ENCODE assay signal across 8 mouse cellular contexts in the genomic region with DNA sequence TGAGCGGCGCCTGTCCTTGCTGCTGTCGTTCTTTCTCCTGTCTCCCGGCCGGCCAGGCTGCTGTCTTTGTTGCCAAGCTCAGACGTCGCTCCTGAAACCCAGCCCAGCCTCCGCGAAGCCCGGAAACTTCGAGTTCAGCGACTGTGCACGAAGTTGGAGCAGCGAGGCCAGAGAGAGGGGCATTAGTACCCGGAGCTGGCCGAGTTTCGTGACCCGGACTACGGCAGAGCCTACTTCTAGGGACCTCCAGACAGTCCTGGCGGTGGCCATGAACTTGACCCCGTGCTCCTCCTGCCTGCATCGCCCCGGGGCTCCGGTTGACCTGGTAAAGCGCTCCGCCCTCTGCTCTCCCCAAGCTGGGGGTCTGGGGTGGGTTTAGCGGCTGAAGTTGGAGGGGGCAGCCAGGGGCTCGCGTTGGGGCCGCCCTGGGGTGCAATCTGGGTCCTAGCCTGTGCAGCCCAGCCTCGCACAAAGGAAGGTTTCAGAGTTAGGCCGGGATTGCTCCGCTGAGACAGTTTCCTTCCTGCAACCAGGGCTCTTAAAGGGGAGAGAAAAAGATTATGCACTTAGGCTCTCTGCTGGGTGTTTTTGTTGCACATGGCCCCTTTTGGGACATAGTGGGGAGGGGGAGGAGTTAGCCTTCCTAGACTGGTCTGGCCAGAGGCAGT.
DNase-seq lines count a peak whose midpoint lies in the region; ATAC-seq lines count a peak whose summit lies in the region.

No protein-coding gene starts in this region.

- under 1% methylated on average over 33 of the region's 33 CpGs for WGBS in intestine, embryonic 14.5 days
- WGBS in liver, embryonic 16.5 days (ENCODE audit: insufficient replicate concordance), result 2% methylated on average over 33 of the region's 33 CpGs
- 2% methylated on average over 33 of the region's 33 CpGs for WGBS in neural tube, embryonic 11.5 days

- peak overlapping the region; percentile 51 for H3K4me3 ChIP-seq in intestine, embryonic 14.5 days (ENCODE audit: low read depth, low read length)
- H3K4me3 ChIP-seq in liver, embryonic 16.5 days (ENCODE audit: low read depth, low read length), result peak overlapping the region; percentile 43
- H3K4me3 ChIP-seq in neural tube, embryonic 11.5 days (ENCODE audit: low read depth, low read length), result peak overlapping the region; percentile 35

- H3K9me3 ChIP-seq in intestine, embryonic 14.5 days (ENCODE audit: control insufficient read depth, low read length), result no peaks in the 10 kb centered on the region
- no peaks in the 10 kb centered on the region for H3K9me3 ChIP-seq in liver, embryonic 16.5 days (replicated peaks; ENCODE audit: control insufficient read depth, low read length)
- no peaks in the 10 kb centered on the region for H3K9me3 ChIP-seq in neural tube, embryonic 11.5 days (ENCODE audit: control insufficient read depth, low read length)

- ATAC-seq in granulocyte monocyte progenitor cell, adult 5-6 weeks (replicated peaks; ENCODE audit: poor library complexity, severe bottlenecking), result peak; percentile 44
- ATAC-seq in intestine, embryonic 14.5 days (replicated peaks; ENCODE audit: low FRiP score, low TSS enrichment, low read depth), result peak; percentile 51; the same call in 1 of the 2 replicates
- 0 out of 2 replicates have a peak, but pooled peaks have one; percentile 11 for ATAC-seq in liver, embryonic 16.5 days (ENCODE audit: low read depth)
- ATAC-seq in neural tube, embryonic 11.5 days (ENCODE audit: insufficient read depth, low FRiP score, low TSS enrichment), result peak; percentile 63; the same call in 1 of the 2 replicates

- no peaks in the 10 kb centered on the region for H3K36me3 ChIP-seq in intestine, embryonic 14.5 days (ENCODE audit: control insufficient read depth, insufficient read depth, low read length)
- no peaks in the 10 kb centered on the region for H3K36me3 ChIP-seq in liver, embryonic 16.5 days (ENCODE audit: control insufficient read depth, insufficient read depth)
- H3K36me3 ChIP-seq in neural tube, embryonic 11.5 days (ENCODE audit: control insufficient read depth, insufficient read depth, low read length), result no peaks in the 10 kb centered on the region

- H3K4me1 ChIP-seq in intestine, embryonic 14.5 days (replicated peaks; ENCODE audit: control insufficient read depth, insufficient read depth, low read length), result peaks cover 10% of the 10 kb centered on the region
- no peaks in the 10 kb centered on the region; the same call in 1 of the 2 replicates for H3K4me1 ChIP-seq in liver, embryonic 16.5 days (ENCODE audit: control insufficient read depth, low read depth, low read length)
- H3K4me1 ChIP-seq in neural tube, embryonic 11.5 days (ENCODE audit: control insufficient read depth, insufficient read depth, low read length), result 0 out of 2 replicates have a peak, but pooled peaks cover 11% of the 10 kb centered on the region

- peak overlapping the region; percentile 82 for H3K4me2 ChIP-seq in intestine, embryonic 14.5 days (ENCODE audit: low read length)
- H3K4me2 ChIP-seq in liver, embryonic 16.5 days (ENCODE audit: low read depth, low read length), result peak overlapping the region; percentile 29
- peak overlapping the region; percentile 66 for H3K4me2 ChIP-seq in neural tube, embryonic 11.5 days (ENCODE audit: low read depth)

- DNase-seq in cerebellum, postnatal 10 days, result peak; percentile 78 to 82
- no peak for DNase-seq in cerebellum, adult 11 months
- DNase-seq in cerebellum, postnatal 14 days, result peak; percentile 67 to 69
- peak; percentile 81 for DNase-seq in intestine, embryonic 14.5 days (ENCODE audit: low spot score)
- DNase-seq in neural tube, embryonic 11.5 days (ENCODE audit: low spot score), result peak; percentile 64
- peak; percentile 72 to 75 for DNase-seq in thymus, postnatal 36 days

- no peaks in the 10 kb centered on the region; the same call in 1 of the 2 replicates for H3K27me3 ChIP-seq in intestine, embryonic 14.5 days (replicated peaks; ENCODE audit: control insufficient read depth, insufficient read depth, low read length)
- H3K27me3 ChIP-seq in liver, embryonic 16.5 days (ENCODE audit: control insufficient read depth, insufficient read depth, low read depth, low read length), result peaks cover 23% of the 10 kb centered on the region
- peaks cover 57% of the 10 kb centered on the region for H3K27me3 ChIP-seq in neural tube, embryonic 11.5 days (ENCODE audit: control insufficient read depth, insufficient read depth, low read length)

- H3K9ac ChIP-seq in intestine, embryonic 14.5 days (ENCODE audit: low read length), result peak overlapping the region; percentile 83
- H3K9ac ChIP-seq in liver, embryonic 16.5 days (ENCODE audit: low read depth, low read length), result peak overlapping the region; percentile 48
- peak overlapping the region; percentile 80 for H3K9ac ChIP-seq in neural tube, embryonic 11.5 days (ENCODE audit: low read length)

- H3K27ac ChIP-seq in intestine, embryonic 14.5 days (ENCODE audit: low read depth), result peak overlapping the region; percentile 83
- H3K27ac ChIP-seq in liver, embryonic 16.5 days (ENCODE audit: low read length), result no peak overlapping the region
- 0 out of 2 replicates have a peak overlapping the region, but pooled peaks have one; percentile 62 for H3K27ac ChIP-seq in neural tube, embryonic 11.5 days (ENCODE audit: low read depth, low read length)

Comparison
In these comparisons a context has a peak if more than half of its experiments do, and no peak if none do; other contexts are left out.
1. ATAC-seq: peak in every context shown above with its lines; median percentile 63 in neural tube, embryonic 11.5 days; 51 in intestine, embryonic 14.5 days; 44 in granulocyte monocyte progenitor cell, adult 5-6 weeks; 11 in liver, embryonic 16.5 days.
2. H3K4me2 ChIP-seq: peak in every context shown above with its lines; median percentile 82 in intestine, embryonic 14.5 days; 66 in neural tube, embryonic 11.5 days; 29 in liver, embryonic 16.5 days.